Comparison of ENCODE assay signal across 17 mouse cellular contexts in the genomic region with DNA sequence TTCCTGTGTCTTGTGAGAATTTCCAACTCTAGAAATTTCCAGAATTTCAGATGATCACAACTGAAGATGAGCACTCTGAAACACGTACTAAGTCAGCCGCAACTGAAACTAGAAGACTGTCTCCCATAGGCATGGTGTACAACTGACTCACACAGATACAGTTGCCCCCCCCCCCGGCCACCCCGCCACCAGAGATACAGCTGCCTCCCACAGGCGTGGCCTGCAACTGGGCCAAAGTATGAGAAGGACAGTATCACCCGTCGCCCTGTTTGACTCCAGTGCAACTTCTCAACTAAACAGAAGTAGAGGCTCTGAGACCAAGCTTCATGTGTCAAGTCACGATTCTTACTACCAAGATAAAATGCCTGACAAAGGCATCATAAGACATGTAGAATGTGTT. TPM values are rescaled to one million over a fixed set of nuclear protein-coding genes. Genes with fewer than 3 reads are reported as not detected.
A peak's percentile ranks its signal among the peaks of the same experiment; 100 is the strongest.
DNase-seq lines count a peak whose midpoint lies in the region; ATAC-seq and TF ChIP-seq lines count a peak whose summit lies in the region.
"Had no signal": no experiment of that assay in that cellular context is flagged by ENCODE, and none has a peak within 500 bp of the region (broad histone marks: within the 10 kb centered on the region; RNA-seq: fewer than 3 reads in every experiment).

No protein-coding gene starts in this region.

- peaks cover 7% of the 10 kb centered on the region; the same call in 1 of the 2 replicates for H3K4me1 ChIP-seq in midbrain, embryonic 11.5 days (ENCODE audit: control insufficient read depth, insufficient read depth, low read length)
- peaks cover 6% of the 10 kb centered on the region; the same call in 1 of the 2 replicates for H3K4me1 ChIP-seq in midbrain, postnatal 0 days (ENCODE audit: insufficient read depth, low read length)
- peaks cover 17% of the 10 kb centered on the region for H3K4me1 ChIP-seq in forebrain, embryonic 16.5 days (replicated peaks; ENCODE audit: control insufficient read depth, insufficient read depth, low read length)
- peaks cover 40% of the 10 kb centered on the region for H3K4me1 ChIP-seq in liver, embryonic 16.5 days (ENCODE audit: control insufficient read depth, low read depth, low read length)

- 94% methylated on average over 8 of the region's 8 CpGs for WGBS in midbrain, embryonic 11.5 days
- 91% methylated on average over 8 of the region's 8 CpGs for WGBS in midbrain, postnatal 0 days
- WGBS in forebrain, embryonic 16.5 days = 89% methylated on average over 8 of the region's 8 CpGs
- WGBS in liver, embryonic 16.5 days (ENCODE audit: insufficient replicate concordance) = 44% methylated on average over 8 of the region's 8 CpGs

- no peaks in the 10 kb centered on the region for H3K36me3 ChIP-seq in midbrain, embryonic 11.5 days (ENCODE audit: control insufficient read depth, insufficient read depth, low read length)
- H3K36me3 ChIP-seq in midbrain, postnatal 0 days (ENCODE audit: insufficient read depth, low read length) = no peaks in the 10 kb centered on the region
- H3K36me3 ChIP-seq in forebrain, embryonic 16.5 days (ENCODE audit: control insufficient read depth, insufficient read depth) = no peaks in the 10 kb centered on the region
- H3K36me3 ChIP-seq in liver, embryonic 16.5 days (ENCODE audit: control insufficient read depth, insufficient read depth) = no peaks in the 10 kb centered on the region
- H3K36me3 ChIP-seq: embryonic facial prominence, embryonic 13.5 days had no signal

- no peak overlapping the region for H3K9ac ChIP-seq in midbrain, embryonic 11.5 days (ENCODE audit: low read length)
- H3K9ac ChIP-seq in midbrain, postnatal 0 days (replicated peaks; ENCODE audit: low read length, poor library complexity, severe bottlenecking) = no peak overlapping the region
- no peak overlapping the region for H3K9ac ChIP-seq in forebrain, embryonic 16.5 days (replicated peaks; ENCODE audit: low read depth, low read length)
- no peak overlapping the region for H3K9ac ChIP-seq in liver, embryonic 16.5 days (ENCODE audit: low read depth, low read length)
- H3K9ac ChIP-seq: embryonic facial prominence, embryonic 13.5 days had no signal

- TF ChIP-seq CTCF in midbrain, postnatal 0 days (IDR thresholded peaks at IDR 0.05) = no peak

- no peak overlapping the region for H3K27ac ChIP-seq in midbrain, embryonic 11.5 days (ENCODE audit: low read depth, low read length)
- no peak overlapping the region for H3K27ac ChIP-seq in midbrain, postnatal 0 days (ENCODE audit: low read depth, low read length)
- H3K27ac ChIP-seq in forebrain, embryonic 16.5 days (ENCODE audit: low read length) = peak overlapping the region; percentile 42; the same call in 1 of the 2 replicates
- H3K27ac ChIP-seq in liver, embryonic 16.5 days (ENCODE audit: low read length) = peak overlapping the region; percentile 1; the same call in 1 of the 2 replicates
- H3K27ac ChIP-seq: embryonic facial prominence, embryonic 13.5 days; stomach, postnatal 0 days had no signal

- no peak for ATAC-seq in midbrain, embryonic 11.5 days (ENCODE audit: low FRiP score)
- ATAC-seq in midbrain, postnatal 0 days (ENCODE audit: low FRiP score) = no peak
- no peak for ATAC-seq in forebrain, embryonic 16.5 days
- peak; percentile 72 for ATAC-seq in liver, embryonic 16.5 days (ENCODE audit: low read depth)
- ATAC-seq: hindbrain, postnatal 0 days had no signal

- no peak overlapping the region for H3K4me3 ChIP-seq in midbrain, embryonic 11.5 days (ENCODE audit: low read depth, low read length)
- no peak overlapping the region for H3K4me3 ChIP-seq in midbrain, postnatal 0 days (ENCODE audit: low read depth, low read length)
- no peak overlapping the region for H3K4me3 ChIP-seq in forebrain, embryonic 16.5 days (replicated peaks; ENCODE audit: low read length)
- no peak overlapping the region for H3K4me3 ChIP-seq in liver, embryonic 16.5 days (ENCODE audit: low read depth, low read length)
- H3K4me3 ChIP-seq: embryonic facial prominence, embryonic 13.5 days had no signal

- no peak overlapping the region for H3K4me2 ChIP-seq in midbrain, embryonic 11.5 days
- no peak overlapping the region for H3K4me2 ChIP-seq in midbrain, postnatal 0 days (ENCODE audit: low read depth, low read length, poor library complexity, severe bottlenecking)
- no peak overlapping the region for H3K4me2 ChIP-seq in forebrain, embryonic 16.5 days (ENCODE audit: low read length)
- peak overlapping the region; percentile 31; the same call in 1 of the 2 replicates for H3K4me2 ChIP-seq in liver, embryonic 16.5 days (ENCODE audit: low read depth, low read length)
- H3K4me2 ChIP-seq: embryonic facial prominence, embryonic 13.5 days; heart, embryonic 11.5 days had no signal

- DNase-seq in midbrain, embryonic 11.5 days (ENCODE audit: low spot score, missing footprints) = peak; percentile 12
- no peak for DNase-seq in midbrain, postnatal 0 days (ENCODE audit: low spot score)
- no peak for DNase-seq in frontal cortex, postnatal 25 days (ENCODE audit: low spot score in 2 of 2)
- no peak for DNase-seq in heart, postnatal 10 days
- DNase-seq in kidney, postnatal 14 days = no peak
- DNase-seq: adrenal gland, adult 2 months; cerebellum, postnatal 10 days; heart, postnatal 14 days; kidney, adult 11 months; kidney, postnatal 10 days; right cerebral cortex, postnatal 4 days had no signal

- intact Hi-C loops in heart, postnatal 10 days (cut with DNase I) = no loop called here

- no peaks in the 10 kb centered on the region for H3K9me3 ChIP-seq in midbrain, embryonic 11.5 days (ENCODE audit: control insufficient read depth, low read length)
- H3K9me3 ChIP-seq in midbrain, postnatal 0 days (ENCODE audit: low read length) = no peaks in the 10 kb centered on the region
- no peaks in the 10 kb centered on the region for H3K9me3 ChIP-seq in forebrain, embryonic 16.5 days (ENCODE audit: control insufficient read depth, low read length)
- no peaks in the 10 kb centered on the region for H3K9me3 ChIP-seq in liver, embryonic 16.5 days (replicated peaks; ENCODE audit: control insufficient read depth, low read length)
- H3K9me3 ChIP-seq: embryonic facial prominence, embryonic 13.5 days had no signal

- no peaks in the 10 kb centered on the region for H3K27me3 ChIP-seq in midbrain, embryonic 11.5 days (ENCODE audit: control insufficient read depth, insufficient read depth, low read length)
- no peaks in the 10 kb centered on the region for H3K27me3 ChIP-seq in midbrain, postnatal 0 days (ENCODE audit: insufficient read depth, low read length)
- H3K27me3 ChIP-seq in forebrain, embryonic 16.5 days (replicated peaks; ENCODE audit: control insufficient read depth, insufficient read depth, low read length) = no peaks in the 10 kb centered on the region
- no peaks in the 10 kb centered on the region for H3K27me3 ChIP-seq in liver, embryonic 16.5 days (ENCODE audit: control insufficient read depth, insufficient read depth, low read depth, low read length)
- H3K27me3 ChIP-seq: embryonic facial prominence, embryonic 13.5 days had no signal

RNA-seq across cellular contexts. Expression of a gene that starts 1.2 kb away (rescaled TPM):
- polyA plus RNA-seq in midbrain, embryonic 11.5 days (2014; fragmentation: Nextera tagmentation; extraction: Ambion mirVana) = 9.2 and 11.1 TPM in 2 replicates
- total RNA-seq in midbrain, postnatal 0 days (2014; rRNA removed) = 48.8 and 57.4 TPM in 2 replicates
- polyA plus RNA-seq in midbrain, postnatal 0 days (2015; fragmentation: Nextera tagmentation; extraction: Ambion mirVana) = 17.7 and 19.6 TPM in 2 replicates
- polyA plus RNA-seq in forebrain, embryonic 16.5 days (2015; fragmentation: Nextera tagmentation; extraction: Ambion mirVana) = 23.4 and 33.8 TPM in 2 replicates
- polyA plus RNA-seq in liver, embryonic 16.5 days (2015; fragmentation: Nextera tagmentation; extraction: Ambion mirVana) = 3.2 and 4.4 TPM in 2 replicates
- total RNA-seq in heart, postnatal 10 days (2021) = 10 to 100 TPM; 13.0 to 16.3 TPM

Comparison
In these comparisons a context has a peak if more than half of its experiments do, and no peak if none do; other contexts are left out.
1. H3K27ac ChIP-seq: peak in forebrain, embryonic 16.5 days (single experiment) and liver, embryonic 16.5 days (single experiment); none in midbrain, embryonic 11.5 days (single experiment) and midbrain, postnatal 0 days (single experiment).